Mouse (Mus musculus) heart, postnatal 0 days (tissue): ENCODE measurements around the gene Gm20662.
"Not testable (repeated sequence)": the region's sequence is repeated elsewhere in the genome, so short reads cannot be mapped to it uniquely, and the experiment has no call there.

Experiments
- CTCF ChIP-seq: IDR thresholded peaks from 2 replicates; pipeline ENCODE4 v1.5.1; 2016; ENCODE audit warnings: antibody characterized with exemption, control low read depth, low read depth
- EP300 ChIP-seq: IDR thresholded peaks from 2 replicates; pipeline ENCODE4 v1.6.1; 2016; ENCODE audit warnings: antibody characterized with exemption, low read depth

DNA sequence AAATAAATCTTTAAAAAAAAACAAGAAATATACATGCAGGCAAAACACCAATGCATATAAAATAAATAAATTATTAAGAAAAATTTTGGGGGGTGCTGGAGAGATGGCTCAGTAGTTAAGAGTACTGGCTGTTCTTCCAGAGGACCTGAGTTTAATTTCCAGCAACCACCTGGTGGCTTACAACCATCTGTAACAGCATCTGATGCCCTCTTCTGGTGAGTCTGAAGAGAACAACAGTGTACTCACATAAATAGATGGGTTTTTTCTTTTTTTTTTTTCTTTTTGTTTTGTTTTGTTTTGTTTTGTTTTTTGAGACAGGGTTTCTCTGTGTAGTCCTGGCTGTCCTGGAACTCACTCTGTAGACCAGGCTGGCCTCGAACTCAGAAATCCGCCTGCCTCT lies 17.4 kb downstream of the Gm20662 start:
- not testable (repeated sequence) for TF ChIP-seq EP300
- 0 out of 2 replicates have a peak, but pooled peaks have one; percentile 20 for TF ChIP-seq CTCF
